ENCODE assay signal across 8 mouse cellular contexts in the genomic region with DNA sequence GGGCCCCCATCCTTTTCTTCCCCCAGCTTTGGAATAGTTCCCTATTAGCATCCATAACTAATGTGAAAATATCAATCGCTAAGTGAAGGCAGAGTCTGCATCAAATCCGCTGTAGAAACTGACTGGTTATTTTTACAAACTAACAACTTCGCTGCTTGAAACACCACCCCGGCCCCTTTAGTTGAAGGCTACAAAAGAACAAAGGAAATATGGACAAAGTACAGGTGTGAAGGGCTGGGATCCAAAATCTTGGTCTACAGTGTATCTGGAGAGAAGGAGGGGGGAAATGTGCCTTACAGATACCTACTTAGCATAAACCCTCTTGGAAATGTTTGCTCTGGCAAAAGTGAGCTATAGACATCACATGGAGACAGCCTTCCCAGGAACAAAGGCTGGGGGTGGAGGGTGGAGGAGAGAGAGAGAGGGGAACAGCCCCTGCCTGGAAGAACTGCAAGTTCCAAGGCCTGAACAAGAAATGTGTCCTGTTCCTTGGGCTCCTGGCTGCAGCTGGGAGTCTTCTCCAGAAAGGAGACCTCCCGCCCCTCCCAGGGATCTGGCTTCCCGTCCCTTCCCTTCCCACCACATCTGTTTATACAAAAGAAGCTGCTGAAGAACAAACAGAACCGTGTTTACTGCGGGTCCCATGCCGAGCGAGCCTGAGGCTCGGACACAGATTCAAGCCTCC. TPM values are rescaled to one million over a fixed set of nuclear protein-coding genes. Genes with fewer than 3 reads are reported as not detected.
DNase-seq lines count a peak whose midpoint lies in the region; ATAC-seq and TF ChIP-seq lines count a peak whose summit lies in the region.

No protein-coding gene starts in this region.

- H3K36me3 ChIP-seq in hindbrain, embryonic 14.5 days (replicated peaks; ENCODE audit: control insufficient read depth, insufficient read depth): no peaks in the 10 kb centered on the region
- H3K36me3 ChIP-seq in liver, postnatal 0 days (replicated peaks; ENCODE audit: insufficient read depth, low read length): no peaks in the 10 kb centered on the region

- no peak for TF ChIP-seq EP300 in liver, postnatal 0 days (IDR thresholded peaks at IDR 0.05; ENCODE audit: low read depth)

- TF ChIP-seq CTCF in liver, postnatal 0 days (IDR thresholded peaks at IDR 0.05; ENCODE audit: low read depth): no peak

- H3K27me3 ChIP-seq in hindbrain, embryonic 14.5 days (ENCODE audit: control insufficient read depth, insufficient read depth, low read length): no peaks in the 10 kb centered on the region
- peaks cover 44% of the 10 kb centered on the region for H3K27me3 ChIP-seq in liver, postnatal 0 days (ENCODE audit: insufficient read depth, low read length)

- H3K4me1 ChIP-seq in hindbrain, embryonic 14.5 days (replicated peaks; ENCODE audit: control insufficient read depth, insufficient read depth, low read length): peaks cover 45% of the 10 kb centered on the region
- peaks cover 2% of the 10 kb centered on the region; the same call in 1 of the 2 replicates for H3K4me1 ChIP-seq in liver, postnatal 0 days (ENCODE audit: insufficient read depth)

- H3K9ac ChIP-seq in hindbrain, embryonic 14.5 days: no peak overlapping the region
- no peak overlapping the region for H3K9ac ChIP-seq in liver, postnatal 0 days (replicated peaks)

- no peaks in the 10 kb centered on the region for H3K9me3 ChIP-seq in hindbrain, embryonic 14.5 days (ENCODE audit: control insufficient read depth, low read length)
- no peaks in the 10 kb centered on the region for H3K9me3 ChIP-seq in liver, postnatal 0 days (ENCODE audit: low read length)

- H3K4me2 ChIP-seq in hindbrain, embryonic 14.5 days (replicated peaks): no peak overlapping the region
- no peak overlapping the region for H3K4me2 ChIP-seq in liver, postnatal 0 days (ENCODE audit: low read depth, low read length)

- DNase-seq in gastrocnemius, adult 18-20 months (ENCODE audit: low spot score): peak; percentile 16
- DNase-seq in gastrocnemius, adult 8-10 months (ENCODE audit: low spot score in 2 of 2): no peak
- DNase-seq in embryo, embryonic 9.5 days (ENCODE audit: extremely low spot score): peak; percentile 64
- no peak for DNase-seq in hindbrain, embryonic 14.5 days (ENCODE audit: low spot score)
- DNase-seq in lung, postnatal 25 days (ENCODE audit: low spot score): peak; percentile 85
- DNase-seq in yolk sac, embryonic 10.5 days (ENCODE audit: low spot score): peak; percentile 26
- DNase-seq in liver, postnatal 0 days: no peak
- DNase-seq in cerebellum, adult 9-11 months: no peak

- ATAC-seq in hindbrain, embryonic 14.5 days (ENCODE audit: low FRiP score): no peak
- no peak for ATAC-seq in liver, postnatal 0 days

- H3K4me3 ChIP-seq in hindbrain, embryonic 14.5 days (replicated peaks; ENCODE audit: low read length): no peak overlapping the region
- H3K4me3 ChIP-seq in liver, postnatal 0 days (ENCODE audit: low read depth, low read length): no peak overlapping the region

- 21% methylated on average over 11 of the region's 11 CpGs for WGBS in hindbrain, embryonic 14.5 days
- WGBS in liver, postnatal 0 days (ENCODE audit: insufficient replicate concordance): 51% methylated on average over 11 of the region's 11 CpGs

- peak overlapping the region; percentile 96; the same call in 1 of the 2 replicates for H3K27ac ChIP-seq in hindbrain, embryonic 14.5 days
- no peak overlapping the region for H3K27ac ChIP-seq in liver, postnatal 0 days (ENCODE audit: low read depth)

RNA-seq across cellular contexts. Expression of a gene that starts 35.7 kb away (rescaled TPM):
- total RNA-seq in gastrocnemius, adult 18-20 months (2021): 1 to 10 TPM; 1.2 to 2.0 TPM
- total RNA-seq in gastrocnemius, adult 8-10 months (2022): 1 to 10 TPM; 1.0 to 6.1 (median 1.3) TPM
- polyA plus RNA-seq in hindbrain, embryonic 14.5 days (2014; fragmentation: Nextera tagmentation; extraction: Ambion mirVana): 29.5 and 31.3 TPM in 2 replicates
- 0.81 and 1.1 TPM in 2 replicates for polyA plus RNA-seq in liver, postnatal 0 days (2015; fragmentation: Nextera tagmentation; extraction: Ambion mirVana)

Comparison
In these comparisons a context has a peak if more than half of its experiments do, and no peak if none do; other contexts are left out.
1. DNase-seq: peak in gastrocnemius, adult 18-20 months (single experiment), embryo, embryonic 9.5 days (single experiment), lung, postnatal 25 days (single experiment) and yolk sac, embryonic 10.5 days (single experiment); none in gastrocnemius, adult 8-10 months (0 of 2), hindbrain, embryonic 14.5 days (single experiment), liver, postnatal 0 days (single experiment) and cerebellum, adult 9-11 months (single experiment).